Mouse (Mus musculus): Measurements from ENCODE around the gene Btbd3.

DNA sequence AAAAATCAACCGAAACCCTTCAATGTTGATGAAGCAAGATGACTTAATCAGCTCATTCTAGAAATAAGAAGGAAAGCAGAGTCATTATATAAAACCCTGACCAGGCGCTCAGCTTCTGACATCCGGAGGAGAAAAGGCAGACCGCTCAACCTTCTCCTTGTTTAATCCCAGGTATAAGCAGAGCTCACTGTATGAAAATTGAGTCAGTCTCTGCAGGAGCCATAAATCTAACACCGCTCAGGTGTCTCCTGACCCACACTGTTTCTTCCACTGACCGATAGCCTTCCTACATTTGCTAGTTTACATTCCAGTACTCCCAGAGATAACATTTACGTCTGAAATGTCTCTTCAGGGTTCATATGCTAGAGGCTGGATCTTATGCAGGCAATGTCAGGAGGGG, 190.6 kb downstream of the Btbd3 start:
- TF ChIP-seq GATA1 (IDR thresholded peaks at IDR 0.05; ENCODE audit: low read length) (no peak), TAL1 (IDR thresholded peaks at IDR 0.05; ENCODE audit: low read length) (no peak)

All from erythroblast, embryonic 14.5 days (primary cell).